Mouse (Mus musculus) CD4-positive, CD25-positive, alpha-beta regulatory T cell (primary cell): ENCODE measurements around the gene Setd2. TPM values are rescaled to one million over a fixed set of nuclear protein-coding genes. Genes with fewer than 3 reads are reported as not detected.

Experiments used
- polyA plus RNA-seq: library from polyadenylated mRNA; unstranded; fragments of 100-300 nt; shearing (Covaris generic); gene quantifications from one replicate; pipeline ENCODE4 v1.2.1, GENCODE M21; 2017

Gene Setd2
- polyA plus RNA-seq = 37.0 TPM

DNA sequence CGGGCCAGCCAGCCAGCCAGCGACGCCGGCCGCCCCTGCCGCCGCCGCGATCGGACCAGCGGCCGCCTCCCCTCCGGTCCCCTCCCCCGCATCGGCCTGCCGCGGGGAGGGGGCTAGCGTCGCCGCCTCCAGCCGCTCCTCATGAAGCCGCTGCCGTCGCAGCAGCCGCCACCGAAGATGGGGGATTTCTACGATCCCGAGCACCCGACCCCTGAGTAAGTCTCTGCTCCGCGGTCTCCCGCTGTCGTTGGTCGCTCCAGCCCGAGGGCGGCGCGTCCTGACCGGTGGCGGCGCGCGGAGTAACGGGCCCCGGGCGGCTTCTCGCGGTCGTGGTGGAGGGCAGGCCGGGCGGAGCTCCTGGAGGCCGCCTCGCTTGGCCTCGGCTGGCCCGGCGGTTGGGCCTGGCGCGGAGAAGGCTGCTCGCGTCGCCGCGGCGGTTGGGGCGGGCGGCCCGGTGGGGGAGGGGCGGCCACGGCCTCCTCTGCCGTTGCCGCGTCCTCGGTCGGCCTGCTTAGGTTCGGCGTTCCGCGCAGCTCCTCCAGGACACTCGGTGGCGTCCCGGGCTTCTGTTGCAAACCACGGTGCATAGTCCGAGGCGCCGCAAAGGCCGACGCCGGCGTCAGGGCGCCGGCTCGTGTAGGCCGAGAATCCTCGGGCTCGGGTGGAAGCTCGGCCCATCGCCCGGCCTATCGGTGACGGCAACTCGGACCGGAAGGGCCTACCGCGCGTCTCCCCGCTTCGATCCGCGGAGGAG, at the start of gene Setd2:
Gene Setd2 (plus strand): TSS at position 60 of the 754 bp plus-strand sequence.

DNA sequence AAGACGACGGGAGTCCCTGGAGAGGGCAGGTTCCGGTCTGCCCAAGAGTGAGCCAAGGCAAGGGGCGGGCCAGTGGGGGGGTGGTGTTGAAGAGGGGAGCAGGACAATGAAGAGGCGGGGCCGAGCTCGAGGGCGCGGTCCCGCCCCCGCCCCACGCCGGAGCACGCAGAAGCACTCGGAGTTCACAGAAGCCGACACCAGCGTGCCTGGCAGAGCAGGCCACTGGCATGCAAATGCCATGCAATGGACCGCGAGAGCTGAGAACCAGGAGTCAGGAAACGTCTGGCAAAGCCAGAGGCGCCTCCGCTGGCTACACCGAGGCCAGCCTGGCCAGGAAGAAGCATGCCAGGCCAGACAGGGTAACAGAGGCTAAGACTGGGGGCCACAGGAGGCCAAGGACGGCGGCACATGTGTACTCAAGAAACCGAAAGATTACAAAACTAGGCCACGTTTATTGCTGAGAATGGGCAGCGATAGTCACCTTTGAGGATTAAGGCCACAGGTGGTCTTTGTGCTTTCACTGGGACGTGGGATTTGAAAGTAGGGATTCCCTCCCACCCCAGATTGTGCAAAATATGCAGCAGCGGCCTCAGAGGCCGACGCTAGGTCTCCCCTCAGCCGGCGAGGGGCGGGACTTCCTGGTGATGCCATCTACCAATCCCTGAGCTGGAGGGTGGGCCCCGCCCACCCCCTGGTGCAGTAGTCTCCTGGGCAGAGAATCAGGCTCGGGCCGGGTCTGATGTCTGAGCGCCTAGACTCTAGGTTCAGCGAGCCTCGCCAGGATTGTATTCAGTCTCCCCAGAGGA, 92.2 kb downstream of the Setd2 start, which contains the start of gene Nradd:
Gene Nradd (minus strand): TSS at position 92 of the 806 bp plus-strand sequence.

DNA sequence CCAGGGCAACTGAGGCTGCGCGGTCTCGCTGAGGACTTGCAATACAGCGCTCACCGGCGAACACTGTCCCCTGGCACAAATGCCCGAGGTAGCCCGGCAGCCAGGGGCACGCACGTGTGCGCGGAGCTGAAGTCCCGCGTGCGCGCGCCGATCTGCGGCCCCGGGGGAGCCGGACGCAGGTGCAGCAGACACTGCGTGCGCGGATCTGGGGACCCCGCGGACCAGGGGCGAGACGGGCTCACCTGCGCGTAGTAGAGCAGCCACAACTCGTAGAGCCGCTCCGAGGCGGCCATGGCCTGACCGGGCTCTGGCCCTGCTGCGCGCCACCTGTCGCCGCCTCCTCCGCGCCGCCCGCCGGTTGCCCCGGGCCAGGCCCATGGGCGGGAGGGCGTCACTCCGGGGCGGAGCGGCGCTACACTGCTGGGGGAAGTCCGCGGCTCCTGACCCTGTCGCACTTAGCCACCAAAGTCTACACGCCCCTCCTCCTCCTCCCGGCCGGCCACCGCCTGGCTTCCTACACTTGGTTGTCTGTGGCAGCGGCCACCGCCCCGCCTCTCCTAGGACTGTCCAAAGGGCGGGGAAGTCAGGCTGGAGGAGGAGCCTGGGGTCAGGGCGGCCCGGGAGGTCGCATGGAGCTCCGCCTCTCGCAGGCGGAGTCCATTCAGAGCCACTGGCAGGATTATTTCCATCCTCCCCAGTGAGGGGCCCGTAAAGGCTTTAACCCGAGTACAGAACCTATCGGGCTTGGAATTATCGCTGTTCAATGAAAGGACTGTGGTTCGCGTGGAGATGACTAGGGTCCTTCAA, 121.5 kb downstream of the Setd2 start, which contains the start of gene Nbeal2:
Gene Nbeal2 (minus strand): TSS at position 507 of the 807 bp plus-strand sequence.

DNA sequence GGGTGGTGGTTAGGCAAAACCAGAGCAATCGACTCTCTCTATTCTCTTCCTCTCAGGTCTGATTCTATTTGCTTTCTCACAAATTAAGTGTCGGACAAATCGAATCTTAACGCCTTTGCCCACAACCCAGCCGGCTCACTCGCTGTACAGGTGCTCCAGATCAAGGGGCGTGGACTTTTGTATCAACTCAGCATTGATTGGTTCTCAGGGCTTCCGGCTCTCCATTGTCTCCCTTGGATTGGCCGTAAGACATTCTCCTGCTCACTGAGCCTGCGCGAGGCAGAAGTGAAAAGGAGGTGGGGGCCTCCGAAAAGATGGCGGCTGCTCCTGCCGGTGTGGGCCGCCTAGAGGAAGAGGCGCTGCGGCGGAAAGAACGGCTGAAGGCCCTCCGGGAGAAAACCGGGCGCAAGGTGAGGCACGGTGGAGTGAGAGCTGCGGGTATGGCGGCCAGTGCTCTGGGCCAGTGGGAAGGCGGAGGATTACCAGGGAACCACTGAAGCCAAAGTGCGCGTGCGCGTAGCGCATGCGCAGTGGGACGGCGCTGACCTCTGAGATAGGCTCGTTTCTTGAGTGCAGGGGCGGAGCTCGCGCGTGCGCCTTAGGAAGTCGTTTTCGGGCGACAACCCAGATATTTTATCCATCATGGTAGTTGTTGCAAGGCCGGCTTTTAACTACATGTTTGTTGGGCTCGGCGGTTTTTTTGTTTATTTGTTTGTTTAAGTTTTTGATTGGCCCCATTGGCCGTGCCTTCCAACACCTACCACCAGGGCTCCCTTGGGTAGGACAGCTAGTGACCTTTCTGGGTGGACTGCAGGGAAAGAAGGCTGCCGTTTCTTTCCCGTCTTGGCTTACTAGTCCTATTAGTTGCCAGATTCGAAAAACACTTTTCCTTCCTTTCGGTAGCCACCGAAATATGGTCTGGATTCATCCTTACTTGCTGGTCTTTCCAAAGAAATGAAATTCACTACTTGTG, 124.1 kb downstream of the Setd2 start, which contains the start of gene Ccdc12:
Gene Ccdc12 (plus strand): TSS at position 255 of the 973 bp plus-strand sequence.

Other genes with a start within 250 kb of the Setd2 start
- gene Elp6, start 227.4 kb upstream of the Setd2 start, polyA plus RNA-seq = 15.3 TPM
- gene Scap, start 199.3 kb upstream of the Setd2 start, polyA plus RNA-seq = 71.0 TPM
- 5.7 TPM for gene Ptpn23, start 124.4 kb upstream of the Setd2 start, polyA plus RNA-seq
- gene Ngp, start 112.8 kb upstream of the Setd2 start, polyA plus RNA-seq = not detected
- gene Klhl18, start 55.9 kb upstream of the Setd2 start, polyA plus RNA-seq = 9.2 TPM
- 0.74 TPM for gene Kif9, start 55.6 kb upstream of the Setd2 start, polyA plus RNA-seq
- gene Nradd, start 91.9 kb downstream of the Setd2 start, polyA plus RNA-seq = 1.9 TPM
- 48.9 TPM for gene Nbeal2, start 121.6 kb downstream of the Setd2 start, polyA plus RNA-seq
- 271 TPM for gene Ccdc12, start 123.9 kb downstream of the Setd2 start, polyA plus RNA-seq
- not detected for gene Myl3, start 209.3 kb downstream of the Setd2 start, polyA plus RNA-seq
- gene Pth1r, start 214.5 kb downstream of the Setd2 start, polyA plus RNA-seq = not detected